Mouse (Mus musculus): ENCODE measurements at regions not wholly inside any gene's neighbourhood (a gene's known extent, or its start where the extent isn't known, plus 50 kb on each side); places are given as distances from the start of the nearest gene placed in this dataset.

- no peak for TF ChIP-seq EP300 (IDR thresholded peaks at IDR 0.05; ENCODE audit: low read depth)
- no peak for TF ChIP-seq CTCF (IDR thresholded peaks at IDR 0.05; ENCODE audit: low read depth)
Observed at GRCm38 (mm10) chr14:9327344-9327743, 661.3 kb upstream of the 4930452B06Rik start.
